Mouse (Mus musculus) heart, postnatal 0 days (tissue): ENCODE results near the gene Zfp978.
"Not testable (repeated sequence)": the region's sequence is repeated elsewhere in the genome, so short reads cannot be mapped to it uniquely, and the experiment has no call there.

Source experiments
- CTCF ChIP-seq: IDR thresholded peaks from 2 replicates; pipeline ENCODE4 v1.5.1; 2016; ENCODE audit warnings: antibody characterized with exemption, control low read depth, low read depth
- EP300 ChIP-seq: IDR thresholded peaks from 2 replicates; pipeline ENCODE4 v1.6.1; 2016; ENCODE audit warnings: antibody characterized with exemption, low read depth

- TF ChIP-seq CTCF, EP300: not testable (repeated sequence)
These were observed 42.4 kb downstream of the Zfp978 start for GRCm38 (mm10) chr4:147403509-147403908.
